Mouse (Mus musculus) mesoderm, embryonic 11.5 days (tissue): Measurements from ENCODE around the gene Creb1.

Experiments
- DNase-seq: peaks from one replicate; pipeline ENCODE4 v3.0.0-alpha.2; 2012; ENCODE audit warnings: low read depth, low spot score

The Creb1 gene

GRCm38 (mm10) chr1:64532589-64533470 is at the start of gene Creb1:
Gene Creb1, plus strand, starts transcription at chr1:64532645.
- peak; percentile 96 for DNase-seq

DNA sequence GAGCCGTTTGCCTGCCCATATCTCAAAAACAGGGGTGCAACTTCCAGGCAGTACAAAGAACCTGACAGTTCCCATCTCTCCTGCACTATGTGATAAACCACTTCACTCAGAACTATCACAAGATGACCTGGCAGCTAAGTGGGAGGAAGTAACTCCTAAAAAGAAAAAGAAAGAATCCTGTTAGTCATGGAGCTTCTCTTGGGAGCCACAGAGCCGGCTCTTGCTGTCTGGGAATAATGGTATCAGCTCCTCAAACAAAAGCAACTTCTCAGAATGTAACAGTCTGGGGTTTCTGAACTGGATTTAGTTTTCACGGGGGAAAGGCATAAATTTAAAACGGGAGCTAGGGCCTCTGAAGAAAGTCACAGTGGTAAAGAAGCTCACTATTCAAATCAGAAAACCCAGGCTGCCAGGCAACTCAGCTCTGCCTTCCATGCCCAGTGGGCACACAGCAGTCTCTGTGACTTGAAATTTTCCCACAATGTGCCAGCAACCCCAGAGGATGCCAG is 43.9 kb upstream of the Creb1 start:
- no peak for DNase-seq

DNA sequence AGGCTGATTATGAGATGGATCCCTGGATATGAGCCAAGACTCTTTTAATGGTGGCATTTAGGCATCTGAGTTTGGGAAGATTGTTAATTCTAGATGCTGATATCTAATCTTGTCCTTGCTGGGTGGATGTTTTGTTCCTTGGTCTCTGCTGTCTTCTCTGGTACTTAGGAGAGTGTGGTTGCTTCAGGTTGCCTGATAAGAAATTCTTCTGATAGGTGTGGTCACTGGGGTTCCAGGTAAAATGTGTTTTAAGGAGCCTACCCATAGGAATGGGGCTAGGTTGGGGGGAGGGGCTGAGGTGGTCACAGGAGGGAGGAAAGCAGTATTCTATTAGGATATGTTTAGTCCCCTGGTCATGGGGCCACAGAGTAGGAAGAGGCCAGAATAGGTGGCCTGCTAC is 35.6 kb upstream of the Creb1 start:
- DNase-seq: no peak

DNA sequence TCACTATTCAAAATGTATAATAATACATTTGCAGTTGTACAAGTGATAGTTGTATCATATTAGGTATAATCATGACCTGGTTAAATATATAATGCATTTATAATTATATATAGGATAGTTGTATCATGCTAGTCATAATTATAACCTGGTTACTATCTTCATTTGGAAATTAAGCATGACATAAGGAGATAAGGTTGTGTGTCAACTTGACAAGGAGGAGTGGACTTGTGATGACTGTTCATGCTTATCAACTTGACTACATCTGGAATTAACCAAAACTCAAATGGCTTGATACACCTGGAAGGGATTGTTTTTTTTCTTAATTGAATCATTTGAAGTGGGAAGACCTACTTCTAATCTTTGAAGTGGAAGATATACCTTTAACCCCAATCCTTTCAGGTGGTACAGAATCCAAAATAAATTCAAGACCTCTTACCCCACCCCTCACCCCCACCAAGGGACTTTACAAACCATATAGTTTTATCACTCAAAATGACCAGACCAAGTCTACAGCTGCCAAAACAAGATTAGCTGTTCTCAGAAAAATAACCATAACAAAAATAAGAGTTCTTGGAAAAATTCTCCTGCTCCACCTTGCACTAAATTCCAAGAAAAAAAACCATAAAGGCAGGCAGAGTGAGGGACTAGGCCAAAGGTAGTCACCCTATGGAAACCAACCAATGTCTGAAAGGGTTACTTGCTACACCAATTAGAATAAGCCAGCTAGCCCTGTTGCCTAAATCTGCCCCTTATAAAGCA is 30.9 kb upstream of the Creb1 start:
- DNase-seq: no peak

DNA sequence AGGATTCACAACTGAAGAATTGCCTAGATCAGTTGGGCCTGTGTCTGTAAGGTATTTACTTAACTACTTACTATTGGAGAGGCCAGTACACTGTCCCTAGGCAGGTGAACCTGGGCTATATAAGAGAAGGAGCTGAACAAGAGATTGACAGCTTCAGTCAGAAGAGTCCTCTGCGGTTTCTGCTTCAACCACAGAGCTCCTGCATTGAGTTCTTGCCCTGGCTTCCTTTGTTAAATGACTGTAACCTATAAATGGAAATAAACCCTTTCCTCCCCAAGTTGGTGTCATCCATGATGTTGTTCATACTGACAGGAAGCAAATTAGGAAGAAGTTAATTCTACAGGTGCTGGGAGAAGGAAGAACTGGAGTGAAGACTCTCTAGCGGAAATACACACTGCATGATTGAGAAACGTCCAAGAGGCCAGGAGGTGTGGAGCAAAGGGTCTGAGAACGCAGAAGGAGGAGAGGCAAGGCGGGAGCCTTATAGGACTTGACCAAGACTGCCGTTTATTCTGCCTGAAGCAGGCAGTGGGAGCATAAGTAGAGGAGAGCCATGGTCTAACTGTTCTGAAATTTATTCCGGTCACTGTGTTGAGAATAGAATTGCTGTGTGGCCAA is 23.9 kb upstream of the Creb1 start:
- DNase-seq: no peak

- DNase-seq: no peak
These were observed 22.8 kb upstream of the Creb1 start for GRCm38 (mm10) chr1:64509678-64510077.

GRCm38 (mm10) chr1:64514184-64514583 is 18.3 kb upstream of the Creb1 start:
- DNase-seq: no peak

DNA sequence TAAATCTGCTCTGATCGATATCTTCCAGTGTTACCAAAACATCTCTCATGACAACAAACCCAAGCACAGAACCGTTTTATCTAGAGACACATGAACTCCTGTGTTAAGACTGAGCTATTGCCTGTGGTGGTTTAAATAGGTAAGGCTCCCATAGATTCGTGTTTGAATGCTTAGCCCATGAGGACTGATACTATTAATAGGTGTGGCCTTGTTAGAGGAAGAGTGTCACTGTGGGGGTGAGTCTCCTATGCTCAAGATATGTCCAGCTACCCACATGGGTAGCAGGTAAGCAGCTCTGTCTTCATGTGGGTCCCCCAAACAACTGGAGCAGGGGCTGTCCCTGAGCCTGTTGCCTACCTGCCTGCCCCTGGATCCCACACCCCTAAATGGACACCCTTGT is 15.9 kb upstream of the Creb1 start:
- DNase-seq: no peak

DNA sequence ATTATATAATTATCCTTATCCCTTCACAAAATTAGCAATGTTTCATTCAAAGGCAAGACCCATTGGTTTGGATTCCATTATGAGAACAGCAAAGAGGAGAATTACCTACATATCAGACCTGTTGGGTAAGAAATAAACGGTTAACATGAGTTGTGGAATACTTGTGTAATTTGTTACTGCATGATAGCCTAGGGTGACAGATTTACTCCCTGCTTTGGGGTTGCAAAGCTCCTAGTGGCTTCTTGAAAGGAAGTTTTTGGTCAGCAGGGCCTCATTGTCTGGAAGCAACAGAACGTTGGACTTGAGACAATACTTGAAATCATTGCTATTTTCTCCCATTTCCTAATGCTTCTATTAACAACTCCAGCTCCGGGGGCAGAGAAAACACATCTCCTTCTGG is 14.0 kb upstream of the Creb1 start:
- no peak for DNase-seq

GRCm38 (mm10) chr1:64519345-64519744 is 13.1 kb upstream of the Creb1 start:
- no peak for DNase-seq

- no peak for DNase-seq
These were observed 12.5 kb upstream of the Creb1 start for GRCm38 (mm10) chr1:64519901-64520300.

GRCm38 (mm10) chr1:64521734-64522133 is 10.7 kb upstream of the Creb1 start:
- DNase-seq: no peak

DNA sequence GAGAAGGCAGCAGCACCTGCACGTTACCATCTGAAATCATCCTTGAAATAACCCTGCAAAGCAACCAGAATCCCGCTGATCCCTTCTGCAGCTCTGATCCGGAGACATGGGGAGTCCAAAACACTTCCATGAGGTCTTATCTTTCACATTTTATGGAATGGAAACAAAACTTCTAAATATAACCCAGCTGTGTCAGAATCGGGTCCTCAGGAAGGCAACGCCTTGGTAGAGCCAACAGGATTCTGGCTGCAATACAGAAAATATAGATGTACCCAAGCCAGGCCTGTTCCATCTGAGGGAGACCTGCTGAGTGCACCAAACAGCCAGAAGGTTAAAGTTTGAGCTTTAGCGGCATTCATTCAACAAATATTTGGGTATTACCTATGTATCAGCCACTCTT is 9.8 kb upstream of the Creb1 start:
- no peak for DNase-seq

DNA sequence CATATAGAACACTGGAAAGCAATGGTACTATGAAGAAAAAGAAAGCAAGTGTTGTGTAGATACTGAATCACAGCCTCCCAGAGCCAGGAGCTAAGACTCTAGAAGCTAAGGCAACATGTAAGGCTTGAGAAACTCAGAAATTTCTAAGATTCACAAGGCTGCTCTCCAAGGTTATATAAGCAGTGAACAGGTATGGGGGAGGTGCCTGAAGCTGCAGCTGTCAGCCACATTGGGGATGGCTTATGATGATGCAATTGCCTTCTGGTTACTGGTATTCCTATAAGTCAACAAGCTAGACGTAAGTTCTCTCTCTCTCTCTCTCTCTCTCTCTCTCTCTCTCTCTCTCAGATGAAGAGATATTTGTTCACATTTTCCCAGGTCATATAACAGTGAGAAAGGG is 9.3 kb upstream of the Creb1 start:
- DNase-seq: no peak

GRCm38 (mm10) chr1:64524661-64525060 is 7.8 kb upstream of the Creb1 start:
- no peak for DNase-seq

GRCm38 (mm10) chr1:64527626-64528025 is 4.8 kb upstream of the Creb1 start:
- DNase-seq: no peak

DNA sequence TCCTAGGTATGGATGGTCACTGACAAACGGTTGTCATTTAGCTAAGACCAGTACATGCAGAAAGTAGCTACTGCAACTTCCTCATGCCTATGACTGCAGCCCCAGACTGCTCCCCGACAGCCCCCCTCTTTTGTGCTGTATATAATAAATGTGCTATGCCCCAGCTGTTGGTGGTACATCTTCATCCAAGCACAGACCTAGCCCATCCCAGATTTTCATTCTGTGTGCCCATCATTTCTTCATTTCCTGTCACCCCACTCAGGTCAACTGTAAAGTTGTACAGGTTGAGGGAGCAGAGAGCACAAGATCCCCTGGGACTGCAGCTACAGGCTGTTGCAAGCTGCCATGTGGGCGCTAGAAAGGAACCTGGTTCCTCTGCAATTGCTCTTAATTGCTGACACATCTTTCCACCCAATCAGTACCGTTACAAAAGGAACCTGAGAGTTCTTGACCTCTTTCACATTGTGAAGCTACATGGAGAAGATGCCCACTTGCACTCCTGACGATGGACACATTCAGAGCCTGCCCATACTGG is 2.6 kb upstream of the Creb1 start:
- no peak for DNase-seq

DNA sequence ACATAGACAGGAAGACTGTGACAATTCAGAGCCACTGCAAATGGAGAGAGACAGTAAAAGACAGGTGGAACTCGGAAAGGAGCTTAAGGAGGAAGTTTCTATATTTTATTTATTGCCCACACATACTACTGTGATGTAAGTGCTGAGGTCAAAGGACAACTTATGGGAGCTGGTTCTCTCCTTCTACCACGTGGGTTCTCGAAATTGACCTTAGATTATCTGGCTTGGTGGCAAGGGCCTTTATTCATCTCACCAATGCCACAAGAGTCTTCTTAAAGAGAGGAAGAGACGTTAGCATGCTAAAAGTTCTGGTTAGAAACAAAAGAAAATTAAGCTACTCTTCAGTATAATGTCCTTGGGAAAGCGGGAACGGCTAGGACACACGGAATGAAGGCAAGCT is 897 bp upstream of the Creb1 start:
- peak; percentile 5 for DNase-seq

GRCm38 (mm10) chr1:64532067-64532523 is 350 bp upstream of the Creb1 start:
- DNase-seq: no peak

GRCm38 (mm10) chr1:64533471-64534443 is 1.3 kb downstream of the Creb1 start:
- DNase-seq: peak; percentile 25
